Mouse (Mus musculus) thymus, adult 2 months (tissue): Measurements from ENCODE around the gene Ndufs4.

ENCODE experiments used
- CTCF ChIP-seq: fragments of 200-500 bp; IDR thresholded peaks from 2 replicates; pipeline ENCODE4 v1.5.1; 2012; ENCODE audit warnings: mild to moderate bottlenecking, control low read depth, low read length, moderate library complexity, borderline replicate concordance; ENCODE audit not compliant: control insufficient read depth, poor library complexity, insufficient read depth; ENCODE audit errors: extremely low read depth
- POLR2A ChIP-seq: fragments of 200-500 bp; IDR thresholded peaks from 2 replicates; pipeline ENCODE4 v1.6.1; 2012; ENCODE audit warnings: mild to moderate bottlenecking, low read length, control low read depth, moderate library complexity; ENCODE audit not compliant: control insufficient read depth, poor library complexity, insufficient read depth; ENCODE audit errors: extremely low read depth

DNA sequence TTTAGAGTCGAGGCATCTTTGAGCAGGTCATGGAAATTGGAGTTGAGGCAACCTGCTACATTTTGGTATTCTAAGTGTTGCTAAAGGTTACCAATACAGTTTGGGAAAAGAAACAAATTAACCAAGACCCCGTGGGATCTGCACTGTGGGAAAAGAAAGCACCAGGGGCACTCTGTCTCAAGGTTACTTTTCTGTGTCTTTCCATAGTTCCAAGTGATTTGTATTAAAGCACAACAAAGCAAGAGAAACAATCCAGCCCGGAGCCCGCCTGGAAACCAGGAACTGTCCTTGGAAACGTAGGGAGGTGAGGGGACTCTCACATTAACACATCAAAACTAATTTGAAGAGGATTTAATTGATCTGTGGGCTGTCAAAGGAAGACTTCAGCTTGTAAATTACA lies 18.8 kb upstream of the Ndufs4 start:
- TF ChIP-seq CTCF (no peak), POLR2A (no peak)
